Mouse (Mus musculus): Measurements from ENCODE around the gene Gm9903.
A peak's percentile ranks its signal among the peaks of the same experiment; 100 is the strongest.

Gene Gm9903

DNA sequence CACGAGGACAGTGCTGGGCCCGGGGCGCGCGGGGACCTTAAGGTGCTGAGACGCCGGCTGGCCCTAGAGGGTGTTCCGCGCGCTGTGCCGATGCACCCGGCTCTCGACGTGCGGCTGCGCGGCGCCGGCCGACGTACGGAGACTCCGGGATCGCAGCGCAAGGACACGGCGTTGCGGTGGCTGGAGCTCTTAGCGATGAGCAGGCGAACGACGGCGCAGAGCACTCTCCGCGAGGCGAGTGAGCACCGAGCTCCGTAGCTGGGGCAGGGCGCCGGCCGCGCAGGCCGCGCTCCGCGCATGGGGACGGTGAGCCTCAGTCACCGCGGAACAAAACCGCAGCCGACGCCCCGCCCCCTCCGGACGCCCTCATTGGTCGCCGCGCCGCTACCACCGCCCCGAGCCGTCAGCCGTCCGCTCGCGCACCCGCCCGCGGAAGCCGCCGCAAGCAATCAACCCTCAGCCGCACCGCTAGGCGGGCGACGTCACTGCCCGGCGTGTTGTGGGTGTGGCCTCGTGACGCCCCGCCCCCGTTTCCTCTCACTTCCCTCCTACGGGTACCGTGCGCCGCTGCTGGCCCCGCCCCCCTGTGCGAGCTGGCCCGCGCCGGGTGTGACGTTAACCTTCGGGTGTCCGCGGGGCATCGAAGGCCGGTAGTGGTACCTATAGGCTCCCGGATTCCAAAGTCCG, at the start of gene Gm9903, which contains the start of gene Fam53a:
Gene Gm9903 (plus strand): TSS at position 625 of the 687 bp plus-strand sequence.
Gene Fam53a (minus strand): TSS at position 335 of the 687 bp plus-strand sequence.
- DNase-seq (ENCODE audit: low spot score) = peak; percentile 100

DNA sequence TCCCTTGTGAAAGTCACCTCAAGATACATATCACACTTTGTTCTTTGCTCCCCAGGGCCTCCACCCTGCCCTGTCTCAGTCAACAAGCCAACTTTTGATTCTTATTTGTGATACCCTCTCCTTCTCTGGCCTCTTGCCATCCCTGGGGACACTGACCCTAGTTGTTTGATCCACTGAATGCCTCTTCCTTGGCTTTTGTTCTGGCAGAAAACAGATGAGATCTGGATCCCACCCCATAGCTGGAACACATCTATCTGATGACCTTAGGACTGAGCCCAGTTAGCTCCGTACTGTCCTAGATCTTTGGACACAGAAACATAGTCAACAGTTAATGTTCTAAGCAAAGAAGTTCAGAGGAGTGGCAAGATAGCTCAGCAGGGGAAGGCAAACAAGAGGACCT, 49.4 kb upstream of the Gm9903 start:
- DNase-seq (ENCODE audit: low spot score) = no peak

GRCm38 (mm10) chr5:33587498-33588058, 42.1 kb upstream of the Gm9903 start:
- no peak for DNase-seq (ENCODE audit: low spot score)

GRCm38 (mm10) chr5:33588066-33588465, 41.7 kb upstream of the Gm9903 start:
- DNase-seq (ENCODE audit: low spot score) = no peak

DNA sequence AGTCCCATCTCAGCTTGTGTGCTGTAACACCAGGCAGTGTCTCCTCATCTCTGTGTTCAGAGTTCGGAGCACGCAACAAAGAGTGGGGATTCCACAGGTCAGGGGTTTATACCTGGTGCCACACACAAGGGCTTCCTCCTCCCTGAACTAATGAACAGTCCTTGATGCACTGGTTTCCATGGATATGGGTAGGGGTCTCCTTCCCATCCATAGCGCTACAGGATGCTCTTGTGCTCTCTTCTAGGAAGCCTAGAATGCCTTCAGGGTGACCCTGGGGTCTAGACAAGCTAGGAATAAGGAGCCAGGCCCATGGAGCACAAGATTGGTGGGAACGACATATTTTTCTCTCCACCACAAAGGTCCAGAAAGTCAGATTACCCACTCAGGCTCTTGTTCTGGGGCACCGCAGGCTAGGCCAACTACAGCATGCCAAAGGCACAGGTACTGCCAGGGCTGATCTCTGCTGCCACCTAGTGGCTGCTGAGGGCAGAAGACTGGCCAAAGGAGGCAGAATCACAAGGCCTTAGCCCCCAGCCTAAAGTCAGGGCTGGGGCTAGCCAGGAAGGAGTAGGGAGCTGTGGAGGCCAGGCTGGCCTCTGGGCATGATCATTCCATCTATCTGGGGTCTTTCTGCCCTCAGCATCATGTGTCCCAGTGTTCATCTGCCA, 40.4 kb upstream of the Gm9903 start:
- DNase-seq (ENCODE audit: low spot score) = peak; percentile 71

DNA sequence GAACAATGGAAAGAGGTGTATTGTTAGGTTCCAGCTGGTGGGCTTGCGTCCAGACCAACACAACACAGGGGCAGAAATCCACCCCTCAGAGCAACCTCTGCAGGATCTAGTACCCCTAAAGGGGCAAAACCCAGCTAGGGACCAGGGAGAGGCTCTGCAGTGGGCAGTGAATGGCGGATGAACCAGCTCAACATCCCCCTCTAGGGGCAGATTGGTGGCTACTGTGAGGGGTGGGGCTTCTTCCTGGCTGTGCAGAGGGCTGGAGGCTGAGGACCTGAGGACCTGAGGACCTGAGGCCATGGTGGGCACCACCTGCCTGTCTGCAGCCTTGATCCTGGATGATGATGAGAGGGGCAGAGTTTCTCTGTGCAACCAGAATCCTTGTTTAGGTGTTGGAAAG, 36.1 kb upstream of the Gm9903 start:
- DNase-seq (ENCODE audit: low spot score) = no peak

- no peak for DNase-seq (ENCODE audit: low spot score)
Measured at GRCm38 (mm10) chr5:33605314-33605713, 24.4 kb upstream of the Gm9903 start.

- DNase-seq (ENCODE audit: low spot score) = no peak
Measured at GRCm38 (mm10) chr5:33606631-33607030, 23.1 kb upstream of the Gm9903 start.

- no peak for DNase-seq (ENCODE audit: low spot score)
Measured at GRCm38 (mm10) chr5:33607434-33607833, 22.3 kb upstream of the Gm9903 start.

DNA sequence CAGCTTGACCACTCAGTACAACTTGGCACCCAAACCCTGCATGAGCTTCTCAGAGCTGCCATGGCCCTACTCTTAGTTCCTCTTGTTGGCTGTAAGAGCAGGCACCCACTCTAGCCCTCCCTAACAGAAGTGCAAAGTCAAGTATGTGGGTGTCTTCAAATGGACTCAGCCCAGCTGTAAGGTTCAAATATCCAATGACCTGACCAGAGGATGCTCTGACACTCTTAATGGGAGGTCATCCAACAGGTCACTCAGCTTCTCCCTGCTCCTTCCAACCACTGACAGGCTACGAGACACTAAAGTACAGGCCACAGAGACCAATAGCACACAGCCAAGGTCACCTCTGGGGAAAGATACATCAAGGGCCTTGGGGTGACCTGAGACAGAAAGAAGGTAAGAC, 20.5 kb upstream of the Gm9903 start:
- DNase-seq (ENCODE audit: low spot score) = no peak

- DNase-seq (ENCODE audit: low spot score) = no peak
Measured at GRCm38 (mm10) chr5:33611795-33612194, 17.9 kb upstream of the Gm9903 start.

DNA sequence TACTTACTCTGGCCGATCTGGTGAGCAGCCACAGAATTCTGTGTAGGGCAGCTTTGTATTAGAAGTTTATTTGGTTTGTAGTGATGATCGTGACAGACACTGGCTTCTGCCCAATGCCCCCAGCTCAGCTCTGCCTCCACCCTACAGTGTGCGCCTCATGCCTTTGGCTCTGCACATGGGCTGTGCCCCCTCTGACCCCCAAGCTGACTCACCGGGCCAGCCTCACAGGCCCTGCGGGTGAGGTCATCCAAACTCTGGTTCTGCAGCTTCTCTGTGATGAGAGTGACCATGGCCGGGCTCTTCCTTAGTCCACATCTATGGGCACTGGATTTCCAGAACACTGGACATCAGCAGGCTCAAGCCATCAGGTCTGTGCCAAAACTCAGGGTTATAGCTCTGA, 15.3 kb upstream of the Gm9903 start:
- no peak for DNase-seq (ENCODE audit: low spot score)

- DNase-seq (ENCODE audit: low spot score) = no peak
Measured at GRCm38 (mm10) chr5:33622671-33623070, 7.1 kb upstream of the Gm9903 start.

- peak; percentile 22 for DNase-seq (ENCODE audit: low spot score)
Measured at GRCm38 (mm10) chr5:33623766-33624165, 6.0 kb upstream of the Gm9903 start.

DNA sequence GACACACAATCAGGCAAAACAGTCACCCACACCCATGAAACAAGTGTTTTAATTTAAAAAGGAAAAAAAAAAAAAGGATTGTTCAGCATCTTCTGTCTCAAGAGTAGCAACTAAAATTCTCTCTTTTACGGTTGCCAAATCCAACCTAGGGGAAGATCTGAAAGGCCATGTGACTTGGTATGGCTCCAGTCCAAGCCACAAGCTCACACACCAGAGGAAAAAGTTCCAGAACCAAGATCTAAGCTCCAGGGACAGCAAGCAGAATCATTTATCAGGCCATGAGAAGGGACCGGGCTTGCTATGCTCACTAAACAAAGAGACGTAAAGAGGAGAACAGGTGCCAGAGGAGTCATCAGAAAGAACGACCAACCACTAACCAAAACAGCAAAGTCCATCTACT, 1.8 kb upstream of the Gm9903 start:
- DNase-seq (ENCODE audit: low spot score) = no peak

DNA sequence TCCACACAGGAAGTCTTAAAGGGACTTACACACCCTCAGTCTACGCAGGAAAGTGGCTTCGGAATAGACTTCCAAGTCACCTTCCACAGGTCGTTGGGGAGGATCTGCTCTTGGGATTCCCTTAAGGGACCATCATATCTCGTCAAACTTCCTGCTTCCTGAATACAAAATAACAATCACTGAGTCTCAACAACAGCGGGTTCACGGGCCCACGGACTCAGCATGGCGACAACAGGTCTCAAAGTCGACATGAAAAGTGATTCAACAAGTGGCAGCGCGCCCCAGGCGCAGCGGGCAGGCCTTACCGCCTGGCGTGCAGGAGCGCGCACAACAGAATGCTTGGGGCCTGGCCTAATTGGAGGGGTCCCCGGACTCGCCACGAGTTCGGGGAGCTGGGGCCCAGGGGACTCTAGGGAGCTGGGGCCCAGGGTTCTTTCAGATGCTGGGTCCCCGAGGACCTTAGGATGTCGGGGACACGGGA, 865 bp upstream of the Gm9903 start:
- no peak for DNase-seq (ENCODE audit: low spot score)

DNA sequence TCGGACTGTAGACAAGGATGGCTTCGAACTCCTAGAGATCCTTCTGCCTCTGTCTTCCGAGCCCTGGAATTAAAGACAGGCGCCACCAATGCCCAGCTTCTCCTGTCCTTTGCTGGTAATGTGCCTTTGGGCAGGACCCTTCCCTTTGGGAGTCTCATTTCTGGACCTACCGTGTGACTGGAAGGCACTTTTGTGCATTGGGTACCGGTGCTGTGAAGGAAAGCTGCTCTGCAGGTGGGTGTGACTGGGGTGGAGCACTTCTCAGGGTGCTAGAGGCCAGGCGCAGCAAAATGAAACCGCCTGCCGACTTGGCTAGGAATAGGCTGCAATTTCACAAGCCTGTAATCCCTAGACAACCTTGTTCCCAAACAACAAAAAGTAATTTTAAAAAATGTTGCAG, 336 bp downstream of the Gm9903 start:
- peak; percentile 33 for DNase-seq (ENCODE audit: low spot score)

DNA sequence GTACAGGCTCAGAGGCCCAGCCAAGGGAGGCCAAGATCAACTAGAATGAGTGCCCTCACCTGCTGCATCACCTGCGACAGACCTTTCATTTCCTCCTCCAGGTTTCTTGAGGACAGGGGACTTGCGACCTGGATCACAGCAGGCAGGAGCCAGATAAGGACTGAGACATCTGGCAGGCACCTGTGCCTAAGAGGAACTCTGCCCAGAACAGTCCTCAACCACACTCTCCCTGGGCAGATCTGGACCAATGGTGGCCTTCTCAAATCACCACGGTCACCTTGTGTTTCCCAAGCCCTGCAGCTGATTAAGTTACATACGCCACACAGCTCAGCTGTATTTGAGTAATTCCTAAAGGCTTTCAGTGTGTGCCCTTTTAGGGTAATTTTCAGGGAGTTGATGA, 890 bp downstream of the Gm9903 start:
- no peak for DNase-seq (ENCODE audit: low spot score)

- DNase-seq (ENCODE audit: low spot score) = no peak
Measured at GRCm38 (mm10) chr5:33632526-33632925, 2.8 kb downstream of the Gm9903 start.

DNA sequence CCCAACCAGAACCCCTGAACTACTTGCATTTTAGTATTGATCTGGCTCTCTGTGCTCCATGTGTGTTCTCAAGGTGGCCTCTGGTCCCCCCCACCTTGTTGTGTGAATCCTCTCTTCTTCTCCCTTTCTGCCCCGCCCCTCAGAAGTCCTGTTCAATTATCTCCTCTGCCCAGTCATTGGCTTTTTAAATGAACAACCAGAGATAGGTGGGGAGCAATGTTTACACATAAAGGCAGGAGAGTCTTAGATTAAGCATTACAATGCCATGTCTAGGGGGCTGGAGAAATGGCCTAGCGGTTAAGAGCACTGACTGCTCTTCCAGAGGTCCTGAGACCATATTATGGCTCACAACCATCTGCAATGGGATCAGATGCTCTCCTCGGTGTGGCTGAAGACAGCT, 5.6 kb downstream of the Gm9903 start:
- DNase-seq (ENCODE audit: low spot score) = no peak

- DNase-seq (ENCODE audit: low spot score) = no peak
Measured at GRCm38 (mm10) chr5:33637606-33638350, 8.1 kb downstream of the Gm9903 start.

GRCm38 (mm10) chr5:33638826-33639225, 9.1 kb downstream of the Gm9903 start:
- no peak for DNase-seq (ENCODE audit: low spot score)

DNA sequence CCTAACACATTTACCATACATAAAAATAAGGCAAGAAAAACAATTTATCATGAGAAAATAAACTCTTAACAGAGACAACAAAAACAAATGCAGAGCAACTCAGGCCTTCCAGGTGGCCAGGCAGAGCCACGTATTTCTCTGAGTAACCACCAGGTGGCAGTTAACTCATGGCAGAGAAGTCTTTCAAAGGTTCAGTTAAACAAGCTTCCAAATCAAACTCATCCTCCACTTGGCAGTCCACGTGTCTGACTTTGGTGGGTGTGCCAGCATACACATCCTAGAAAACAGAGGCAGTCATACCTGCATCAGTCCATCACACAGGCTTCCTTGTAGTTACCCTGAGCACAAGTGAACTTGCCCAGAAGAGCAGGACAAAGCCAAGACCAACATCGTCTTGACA, 10.9 kb downstream of the Gm9903 start:
- DNase-seq (ENCODE audit: low spot score) = no peak
